Mouse (Mus musculus): ENCODE results near the gene Nupr1l. TPM values are rescaled to one million over a fixed set of nuclear protein-coding genes. Genes with fewer than 3 reads are reported as not detected.
A peak's percentile ranks its signal among the peaks of the same experiment; 100 is the strongest.
"Not testable (repeated sequence)": the region's sequence is repeated elsewhere in the genome, so short reads cannot be mapped to it uniquely, and the experiment has no call there.

Gene Nupr1l
- 1 to 10 TPM; 4.8 to 5.5 TPM for total RNA-seq (2021)
- long read RNA-seq, experiment 1 = 0 reads
- long read RNA-seq, experiment 2, partial matches to known transcripts = 0 of 4 reads
- long read RNA-seq, experiment 2, other reads (novel, unspliced or antisense) = 2 of 4 reads

GRCm38 (mm10) chr5:129908242-129908965 is at the start of gene Nupr1l:
Nupr1l (plus strand) TSS chr5:129908540.
- DNase-seq (ENCODE audit: low spot score in 2 of 2) = peak; percentile 74 to 83

GRCm38 (mm10) chr5:129862325-129862724 is 46.0 kb upstream of the Nupr1l start:
- no peak for DNase-seq (ENCODE audit: low spot score in 2 of 2)

GRCm38 (mm10) chr5:129864467-129864866 is 43.9 kb upstream of the Nupr1l start:
- peak in 1 of 2 experiments; percentile 31 for DNase-seq (ENCODE audit: low spot score in 2 of 2)

- no peak for DNase-seq (ENCODE audit: low spot score in 2 of 2)
These were observed 42.5 kb upstream of the Nupr1l start for GRCm38 (mm10) chr5:129865841-129866240.

- no peak for DNase-seq (ENCODE audit: low spot score in 2 of 2)
These were observed 38.9 kb upstream of the Nupr1l start for GRCm38 (mm10) chr5:129869238-129869995.

- no peak for DNase-seq (ENCODE audit: low spot score in 2 of 2)
These were observed 37.1 kb upstream of the Nupr1l start for GRCm38 (mm10) chr5:129871238-129871637.

- DNase-seq (ENCODE audit: low spot score in 2 of 2) = no peak
These were observed 34.4 kb upstream of the Nupr1l start for GRCm38 (mm10) chr5:129873942-129874341.

GRCm38 (mm10) chr5:129875098-129875497 is 33.2 kb upstream of the Nupr1l start:
- no peak for DNase-seq (ENCODE audit: low spot score in 2 of 2)

GRCm38 (mm10) chr5:129877731-129878455 is 30.4 kb upstream of the Nupr1l start:
- no peak for DNase-seq (ENCODE audit: low spot score in 2 of 2)

- peak; percentile 40 to 68 for DNase-seq (ENCODE audit: low spot score in 2 of 2)
These were observed 29.4 kb upstream of the Nupr1l start for GRCm38 (mm10) chr5:129878946-129879345.

- DNase-seq (ENCODE audit: low spot score in 2 of 2) = no peak
These were observed 28.5 kb upstream of the Nupr1l start for GRCm38 (mm10) chr5:129879888-129880287.

- DNase-seq (ENCODE audit: low spot score in 2 of 2) = no peak
These were observed 22.1 kb upstream of the Nupr1l start for GRCm38 (mm10) chr5:129886271-129886670.

- peak; percentile 58 to 83 for DNase-seq (ENCODE audit: low spot score in 2 of 2)
These were observed 21.3 kb upstream of the Nupr1l start, which contains the start of gene Chchd2 for GRCm38 (mm10) chr5:129886911-129887636. Chchd2 (minus strand) TSS chr5:129887470.

GRCm38 (mm10) chr5:129890390-129890789 is 17.9 kb upstream of the Nupr1l start:
- DNase-seq (ENCODE audit: low spot score in 2 of 2) = not testable (repeated sequence)

- peak; percentile 37 to 70 for DNase-seq (ENCODE audit: low spot score in 2 of 2)
These were observed 12.9 kb upstream of the Nupr1l start, which contains the start of gene Zbed5 for GRCm38 (mm10) chr5:129895198-129896088. Zbed5 (plus strand) TSS chr5:129895723.

GRCm38 (mm10) chr5:129898449-129898848 is 9.9 kb upstream of the Nupr1l start, which contains the start of gene Phkg1:
Phkg1 (minus strand) TSS chr5:129898549.
- no peak for DNase-seq (ENCODE audit: low spot score in 2 of 2)

GRCm38 (mm10) chr5:129907775-129908174 is 565 bp upstream of the Nupr1l start:
- no peak for DNase-seq (ENCODE audit: low spot score in 2 of 2)

- no peak for DNase-seq (ENCODE audit: low spot score in 2 of 2)
These were observed 807 bp downstream of the Nupr1l start for GRCm38 (mm10) chr5:129909147-129909546.

- no peak for DNase-seq (ENCODE audit: low spot score in 2 of 2)
These were observed 1.3 kb downstream of the Nupr1l start for GRCm38 (mm10) chr5:129909591-129909990.

All from adrenal gland, postnatal 4 days (tissue).